Mouse (Mus musculus) CH12.LX (cell line): ENCODE measurements at regions not wholly inside any gene's neighbourhood (a gene's known extent, or its start where the extent isn't known, plus 50 kb on each side); places are given as distances from the start of the nearest gene placed in this dataset.

ENCODE experiments used
- DNase-seq: peaks from one replicate; pipeline ENCODE4 v3.0.0-alpha.2; 2013; ENCODE audit errors: extremely low read depth
- H3K27ac ChIP-seq: 2 replicates; pipeline ENCODE4 v1.5.1; 2012; ENCODE audit warnings: low read depth, mild to moderate bottlenecking, control low read depth, moderate library complexity; ENCODE audit not compliant: insufficient read depth
- H3K27me3 ChIP-seq: replicated peaks from 2 replicates; pipeline ENCODE3; 2012; ENCODE audit warnings: inconsistent platforms
- H3K36me3 ChIP-seq, 2 experiments: replicated peaks in 1 of 2; 2 replicates each; pipeline versions ENCODE3 to v1.6.1; 2012; ENCODE audit warnings: inconsistent platforms in 1 of 2, low read length in 1 of 2, mild to moderate bottlenecking in 1 of 2, mixed read lengths in 1 of 2, moderate library complexity in 1 of 2; ENCODE audit not compliant: control insufficient read depth in 1 of 2, insufficient read depth in 1 of 2
- H3K4me1 ChIP-seq, 2 experiments: 2 replicates each; pipeline ENCODE4 v1.6.1; 2012; ENCODE audit warnings: inconsistent platforms in 1 of 2, moderate library complexity in 1 of 2; ENCODE audit not compliant: insufficient read depth in 2 of 2, control insufficient read depth in 1 of 2
- H3K4me2 ChIP-seq: 2 replicates; pipeline ENCODE4 v1.6.1; 2012; ENCODE audit warnings: low read depth, mild to moderate bottlenecking, control low read depth; ENCODE audit not compliant: poor library complexity, insufficient read depth, severe bottlenecking
- H3K4me3 ChIP-seq, 3 experiments: fragments of 150-350 bp in 1 of 3; sonication (generic) in 1 of 3; replicated peaks in 1 of 3; 2 replicates each; pipeline versions ENCODE3 to v1.5.1; 2011 to 2012; ENCODE audit warnings: low read depth in 2 of 3, low read length in 2 of 3, mild to moderate bottlenecking in 2 of 3, moderate library complexity in 2 of 3, control low read depth in 1 of 3, improper control_type of control experiment in 1 of 3, inconsistent platforms in 1 of 3, mixed read lengths in 1 of 3; ENCODE audit not compliant: poor library complexity in 1 of 3
- H3K79me2 ChIP-seq: replicated peaks from 2 replicates; pipeline ENCODE4 v1.6.1; 2012; ENCODE audit warnings: mild to moderate bottlenecking, moderate library complexity; ENCODE audit not compliant: control insufficient read depth, poor library complexity, insufficient read depth, severe bottlenecking; ENCODE audit errors: extremely low read depth
- H3K9ac ChIP-seq: 2 replicates; pipeline ENCODE4 v1.6.1; 2012; ENCODE audit warnings: low read depth, mild to moderate bottlenecking, control low read depth, moderate library complexity; ENCODE audit not compliant: insufficient read depth
- H3K9me3 ChIP-seq: replicated peaks from 2 replicates; pipeline ENCODE3; 2012; ENCODE audit warnings: low read length, inconsistent platforms, mixed read lengths
- BHLHE40 ChIP-seq: IDR thresholded peaks from 2 replicates; pipeline ENCODE4 v1.6.1; 2011; ENCODE audit warnings: mild to moderate bottlenecking, low read depth, low read length, improper control_type of control experiment
- CHD2 ChIP-seq: IDR thresholded peaks from 2 replicates; pipeline ENCODE4 v1.6.1; 2011; ENCODE audit warnings: low read length, improper control_type of control experiment
- ETS1 ChIP-seq: conservative IDR thresholded peaks from 2 replicates; pipeline ENCODE4 v1.6.1; 2012; ENCODE audit warnings: low read depth, mild to moderate bottlenecking, inconsistent platforms, low read length, improper control_type of control experiment, moderate library complexity
- IRF4 ChIP-seq: IDR thresholded peaks from 2 replicates; pipeline ENCODE4 v1.6.1; 2014; ENCODE audit warnings: low read depth, mild to moderate bottlenecking, inconsistent platforms, low read length, improper control_type of control experiment
- JUN ChIP-seq: IDR thresholded peaks from 2 replicates; pipeline ENCODE4 v1.6.1; 2011; ENCODE audit warnings: low read depth, mild to moderate bottlenecking, low read length, improper control_type of control experiment, moderate library complexity; ENCODE audit not compliant: insufficient read depth
- JUND ChIP-seq: conservative IDR thresholded peaks from 2 replicates; pipeline ENCODE4 v1.6.1; 2011; ENCODE audit warnings: low read depth, low read length, improper control_type of control experiment
- KAT2A ChIP-seq: IDR thresholded peaks from 2 replicates; pipeline ENCODE4 v1.6.1; 2012; ENCODE audit warnings: low read length, improper control_type of control experiment, inconsistent platforms; ENCODE audit not compliant: insufficient replicate concordance
- MAFK ChIP-seq: IDR thresholded peaks from 2 replicates; pipeline ENCODE4 v1.6.1; 2011; ENCODE audit warnings: low read length, improper control_type of control experiment; ENCODE audit not compliant: insufficient replicate concordance
- MAZ ChIP-seq: IDR thresholded peaks from 2 replicates; pipeline ENCODE4 v1.6.1; 2012; ENCODE audit warnings: low read depth, mild to moderate bottlenecking, inconsistent platforms, low read length, improper control_type of control experiment, moderate library complexity
- MEF2A ChIP-seq: IDR thresholded peaks from 2 replicates; pipeline ENCODE4 v1.6.1; 2014; ENCODE audit warnings: low read depth, mild to moderate bottlenecking, inconsistent platforms, low read length, improper control_type of control experiment, borderline replicate concordance
- MYC ChIP-seq: IDR thresholded peaks from 2 replicates; pipeline ENCODE4 v1.6.1; 2011; ENCODE audit warnings: low read depth, mild to moderate bottlenecking, improper control_type of control experiment, low read length
- NELFE ChIP-seq: IDR thresholded peaks from 2 replicates; pipeline ENCODE4 v1.6.1; 2011; ENCODE audit warnings: low read depth, low read length, improper control_type of control experiment
- PAX5 ChIP-seq: IDR thresholded peaks from 2 replicates; pipeline ENCODE4 v1.6.1; 2012; ENCODE audit warnings: low read length, inconsistent platforms, mixed read lengths
- POLR2A ChIP-seq: IDR thresholded peaks from 2 replicates; pipeline ENCODE4 v1.6.1; 2011; ENCODE audit warnings: low read depth, mild to moderate bottlenecking, improper control_type of control experiment, low read length
- RCOR1 ChIP-seq: conservative IDR thresholded peaks from 2 replicates; pipeline ENCODE4 v1.6.1; 2012; ENCODE audit warnings: low read depth, mild to moderate bottlenecking, inconsistent platforms, low read length, improper control_type of control experiment
- SIN3A ChIP-seq: IDR thresholded peaks from 2 replicates; pipeline ENCODE4 v1.6.1; 2012; ENCODE audit warnings: low read length, improper control_type of control experiment, inconsistent platforms
- SMC3 ChIP-seq: IDR thresholded peaks from 2 replicates; pipeline ENCODE4 v1.6.1; 2011; ENCODE audit warnings: low read depth, low read length, improper control_type of control experiment
- UBTF ChIP-seq: IDR thresholded peaks from 2 replicates; pipeline ENCODE4 v1.6.1; 2012; ENCODE audit warnings: low read depth, mild to moderate bottlenecking, inconsistent platforms, low read length, improper control_type of control experiment, moderate library complexity
- ZC3H11A ChIP-seq: IDR thresholded peaks from 2 replicates; pipeline ENCODE4 v1.6.1; 2012; ENCODE audit warnings: low read depth, mild to moderate bottlenecking, inconsistent platforms, low read length, improper control_type of control experiment
- ZKSCAN1 ChIP-seq: IDR thresholded peaks from 2 replicates; pipeline ENCODE4 v1.6.1; 2012; ENCODE audit warnings: low read depth, inconsistent platforms, low read length, improper control_type of control experiment, borderline replicate concordance
- ZMIZ1 ChIP-seq: IDR thresholded peaks from 2 replicates; pipeline ENCODE4 v1.6.1; 2012; ENCODE audit warnings: low read depth, mild to moderate bottlenecking, inconsistent platforms, low read length, improper control_type of control experiment
- dilution Hi-C: fragments of 300-500 bp; cut with MboI; formaldehyde crosslinking; loops from 2 replicates; pipeline ENCODE4 v1.14.3; 2020; ENCODE audit warnings: low sequenced_read_pairs; ENCODE audit not compliant: extremely low pct_unique_long_range_greater_than_20kb, extremely low pct_ligation_motif_present
- in situ Hi-C: fragments of 300-500 bp; cut with MboI; formaldehyde crosslinking; loops from 3 replicates; pipeline ENCODE4 v1.14.3; 2019; ENCODE audit warnings: low sequenced_read_pairs, low pct_ligation_motif_present, low pct_unique_long_range_greater_than_20kb, mixed read lengths

- Histone ChIP-seq H3K4me3 (no peak overlapping the region), H3K4me2 (no peak overlapping the region), H3K9ac (no peak overlapping the region), H3K36me3 (no peaks in the 10 kb centered on the region), H3K4me1 (no peaks in the 10 kb centered on the region), H3K27ac (no peak overlapping the region), H3K9me3 (peaks cover 28% of the 10 kb centered on the region), H3K27me3 (no peaks in the 10 kb centered on the region), H3K79me2 (no peaks in the 10 kb centered on the region)
- no peak for DNase-seq
- no peak for TF ChIP-seq CHD2
- TF ChIP-seq NELFE, result no peak
- no peak for TF ChIP-seq POLR2A
- no peak for TF ChIP-seq JUND
- no peak for TF ChIP-seq ETS1
- no peak for TF ChIP-seq MAZ
- TF ChIP-seq SIN3A, result no peak
- no peak for TF ChIP-seq JUN
- TF ChIP-seq MYC, result no peak
- no peak for TF ChIP-seq ZKSCAN1
- no peak for TF ChIP-seq MAFK
- no peak for TF ChIP-seq RCOR1
- TF ChIP-seq ZC3H11A, result no peak
- TF ChIP-seq PAX5, result no peak
- no peak for TF ChIP-seq IRF4
- no peak for TF ChIP-seq ZMIZ1
- TF ChIP-seq KAT2A, result no peak
- no peak for TF ChIP-seq SMC3
- dilution Hi-C loops, result no loop called here
- in situ Hi-C loops, result no loop called here
Measured at GRCm38 (mm10) chr3:56837176-56837575, 464.6 kb downstream of the Tm4sf1 start.

GRCm38 (mm10) chr3:56830315-56831097 is 471.3 kb downstream of the Tm4sf1 start:
- H3K4me3 ChIP-seq, result no peak overlapping the region
- no peaks in the 10 kb centered on the region for H3K27me3 ChIP-seq
- no peaks in the 10 kb centered on the region for H3K4me1 ChIP-seq
- H3K79me2 ChIP-seq, result no peaks in the 10 kb centered on the region
- DNase-seq, result no peak
- in situ Hi-C loops (no loop called here), dilution Hi-C loops (no loop called here)
- H3K4me2 ChIP-seq, result no peak overlapping the region
- H3K27ac ChIP-seq, result no peak overlapping the region
- H3K9me3 ChIP-seq, result peaks cover 30% of the 10 kb centered on the region
- H3K36me3 ChIP-seq, result no peaks in the 10 kb centered on the region
- H3K9ac ChIP-seq, result no peak overlapping the region
- no peak for TF ChIP-seq UBTF
- no peak for TF ChIP-seq MEF2A
- no peak for TF ChIP-seq BHLHE40
